Mouse (Mus musculus) retina, embryonic 14.5 days (tissue): ENCODE measurements around the gene Vip.
A peak's percentile ranks its signal among the peaks of the same experiment; 100 is the strongest.

Experiments
- DNase-seq: peaks from one replicate; pipeline ENCODE4 v3.0.0-alpha.2; 2015; ENCODE audit warnings: low spot score

Vip gene

GRCm38 (mm10) chr10:5639112-5639511 is at the start of gene Vip:
Vip (plus strand) TSS chr10:5639218.
- peak; percentile 59 for DNase-seq

GRCm38 (mm10) chr10:5591061-5591460 is 48.0 kb upstream of the Vip start:
- no peak for DNase-seq

DNA sequence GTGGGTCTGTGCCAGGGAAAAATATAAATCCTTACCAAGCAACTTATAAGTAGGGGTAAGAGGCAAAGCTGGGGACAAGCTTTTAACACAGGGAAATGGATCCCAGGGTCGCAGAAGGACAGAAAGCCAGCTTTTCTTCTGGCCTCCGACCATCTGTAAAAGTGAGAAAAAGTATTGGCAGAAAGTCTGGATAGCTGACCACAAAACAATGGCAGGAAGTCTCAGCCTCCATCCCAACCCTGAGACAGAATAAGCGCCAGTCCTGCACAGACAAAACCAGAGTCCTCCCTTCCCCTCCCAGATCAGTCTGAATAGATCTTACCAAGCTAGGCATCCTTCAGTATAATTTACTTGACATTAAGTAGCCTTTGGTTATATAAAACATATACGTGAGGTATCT is 47.0 kb upstream of the Vip start:
- DNase-seq, result no peak

- no peak for DNase-seq
These were observed 45.6 kb upstream of the Vip start, which contains the start of gene Myct1 for GRCm38 (mm10) chr10:5593464-5593863. Myct1 (plus strand) TSS chr10:5593775.

GRCm38 (mm10) chr10:5594457-5594856 is 44.6 kb upstream of the Vip start:
- no peak for DNase-seq

- DNase-seq, result no peak
These were observed 42.5 kb upstream of the Vip start for GRCm38 (mm10) chr10:5596559-5596958.

GRCm38 (mm10) chr10:5600123-5600522 is 38.9 kb upstream of the Vip start:
- DNase-seq, result peak; percentile 92

DNA sequence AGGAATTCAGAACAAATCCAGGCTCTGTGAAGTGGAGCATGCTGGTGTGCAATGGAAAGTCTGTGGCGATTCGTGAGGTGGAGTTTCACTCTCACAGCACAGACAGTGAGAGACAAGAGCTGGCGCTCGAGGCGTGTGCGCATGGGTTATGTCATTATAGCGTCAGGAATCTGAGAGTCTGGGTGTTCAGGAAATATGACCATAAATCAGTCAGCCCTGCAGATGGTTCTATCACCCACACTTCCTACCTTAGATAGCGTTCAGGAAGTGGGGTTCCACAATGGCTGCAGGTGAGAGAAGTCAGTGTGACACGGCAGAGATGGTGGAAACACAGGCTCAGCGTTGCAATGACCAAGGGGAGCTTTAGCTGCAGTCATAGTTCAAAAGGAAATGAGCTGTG is 35.5 kb upstream of the Vip start:
- no peak for DNase-seq

DNA sequence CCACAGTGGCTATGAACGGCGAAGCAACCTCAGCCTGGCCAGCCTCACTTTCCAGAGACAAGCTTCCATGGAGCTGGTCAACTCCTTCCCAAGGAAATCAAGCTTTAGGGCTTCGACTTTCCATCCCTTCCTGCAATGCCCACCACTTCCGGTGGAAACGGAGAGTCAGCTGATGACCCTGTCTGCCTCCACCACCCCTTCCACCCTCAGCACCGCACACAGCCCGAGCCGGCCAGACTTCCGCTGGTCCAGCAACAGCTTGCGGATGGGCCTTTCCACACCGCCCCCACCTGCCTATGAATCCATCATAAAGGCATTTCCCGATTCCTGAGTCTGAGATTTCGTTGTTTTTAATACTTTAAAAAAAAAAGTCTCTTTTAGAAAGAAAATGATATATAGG is 34.6 kb upstream of the Vip start:
- DNase-seq, result no peak

GRCm38 (mm10) chr10:5608874-5609273 is 30.1 kb upstream of the Vip start:
- DNase-seq, result no peak

- DNase-seq, result no peak
These were observed 23.6 kb upstream of the Vip start for GRCm38 (mm10) chr10:5615186-5616040.

GRCm38 (mm10) chr10:5626268-5626667 is 12.8 kb upstream of the Vip start:
- no peak for DNase-seq

DNA sequence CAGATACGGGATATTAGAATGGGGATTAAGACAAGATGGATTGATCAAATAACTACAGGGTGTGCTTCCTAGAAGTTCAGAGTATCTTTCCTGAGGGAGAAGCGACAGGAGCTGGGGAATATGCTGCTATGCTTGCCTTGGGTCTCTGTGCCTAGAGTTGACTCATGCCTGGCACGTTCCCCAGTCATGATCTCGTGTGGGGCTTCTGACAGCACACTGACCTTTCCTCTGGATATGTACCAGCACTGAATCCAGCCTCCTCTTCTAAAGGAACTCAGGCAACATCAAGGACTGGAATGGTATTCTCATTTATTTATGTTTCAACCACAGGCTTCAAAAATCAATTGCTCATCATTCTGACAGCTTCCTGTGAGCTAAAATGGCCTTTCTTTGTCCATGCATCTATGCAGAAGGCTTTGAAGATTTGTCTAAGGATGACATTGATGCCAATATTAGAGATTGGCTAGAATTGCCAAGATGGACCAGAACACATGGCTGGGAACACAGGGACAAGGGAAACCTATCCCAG is 5.3 kb upstream of the Vip start:
- no peak for DNase-seq

DNA sequence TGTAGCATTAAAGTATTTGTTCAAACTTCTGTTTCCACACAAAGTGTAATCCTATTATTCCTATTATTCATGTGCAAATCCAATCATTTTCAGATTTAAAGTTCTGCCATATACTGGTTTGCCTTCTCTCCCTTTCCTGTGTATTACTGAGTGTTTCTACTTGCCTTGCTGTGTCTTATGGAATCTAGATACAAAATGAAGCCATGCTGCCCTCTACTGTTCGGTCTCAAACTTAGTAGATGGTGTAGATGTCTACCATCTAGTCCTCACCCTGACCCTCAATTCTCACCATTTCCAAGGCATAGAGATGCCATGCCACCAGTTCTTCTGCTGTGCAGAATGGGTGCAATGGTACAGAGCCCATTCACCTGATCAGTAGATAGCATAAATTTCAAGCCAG is 4.7 kb upstream of the Vip start:
- peak; percentile 47 for DNase-seq

DNA sequence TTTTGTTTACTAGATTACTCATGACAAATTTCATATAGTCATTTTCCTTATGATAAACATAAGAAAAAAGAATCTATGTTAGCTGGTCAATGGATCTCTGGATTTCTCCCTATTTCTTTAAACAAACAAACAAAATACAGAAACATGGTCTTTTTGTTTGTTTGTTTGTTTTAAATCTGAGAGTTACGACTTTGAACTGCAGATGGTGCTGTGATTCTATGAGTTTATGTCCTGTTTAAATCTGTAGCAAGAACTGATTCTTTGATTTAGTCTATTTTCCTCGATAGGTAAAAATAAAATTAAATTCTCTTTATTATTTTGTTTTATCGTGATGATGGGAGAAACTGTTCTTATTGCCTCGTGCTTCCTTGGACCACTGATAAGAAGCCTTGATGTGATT is 1.7 kb upstream of the Vip start:
- no peak for DNase-seq

DNA sequence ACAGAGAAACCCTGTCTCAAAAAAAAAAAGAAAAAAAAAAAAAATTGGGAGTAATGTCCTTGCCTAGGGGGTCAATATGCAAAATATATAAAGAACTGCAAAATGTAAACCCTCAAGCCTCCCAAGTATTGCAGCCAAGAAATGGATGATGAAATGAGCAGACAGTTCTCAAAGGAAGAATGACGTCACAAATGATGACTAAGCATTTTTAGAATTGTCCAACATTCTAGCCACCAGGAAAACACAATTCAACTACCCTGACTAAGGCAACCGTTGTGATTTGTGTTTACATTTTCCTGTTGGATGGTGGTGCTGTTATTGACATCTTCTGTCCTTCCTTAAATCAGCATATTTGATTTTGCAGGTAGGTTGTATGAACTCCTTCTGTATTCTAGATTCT is 42.3 kb downstream of the Vip start:
- DNase-seq, result no peak

GRCm38 (mm10) chr10:5685608-5686007 is 46.6 kb downstream of the Vip start:
- no peak for DNase-seq

DNA sequence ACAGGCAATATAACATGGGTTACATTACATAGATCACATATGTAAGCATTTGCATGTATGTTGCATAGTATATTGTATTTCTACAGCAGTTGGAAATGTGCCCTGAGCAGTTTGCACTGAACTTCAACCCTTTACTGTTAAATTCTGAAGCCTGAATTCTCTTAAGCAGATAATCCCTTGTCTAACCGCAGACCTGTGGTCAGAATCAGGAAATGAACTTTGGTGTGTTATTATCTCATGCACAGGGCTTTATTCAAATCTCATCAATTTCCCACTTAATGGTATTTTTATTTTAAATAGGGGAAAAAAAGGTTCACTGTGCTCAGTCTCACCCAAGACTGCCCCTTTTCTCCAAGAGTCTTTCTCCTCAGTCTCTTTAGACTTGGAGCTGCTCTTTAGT is 55.3 kb downstream of the Vip start:
- DNase-seq, result no peak
